Mouse (Mus musculus) cerebellum, adult 2 months (tissue): ENCODE measurements at regions not wholly inside any gene's neighbourhood (a gene's known extent, or its start where the extent isn't known, plus 50 kb on each side); places are given as distances from the start of the nearest gene placed in this dataset.

Experiments used
- DNase-seq, 2 experiments: peaks; one replicate each; pipeline ENCODE4 v3.0.0; 2021
- H3K27ac ChIP-seq: fragments of 200-500 bp; 2 replicates; pipeline ENCODE4 v1.5.1; 2012; ENCODE audit warnings: low read length, control low read depth, inconsistent platforms; ENCODE audit not compliant: insufficient read depth
- H3K27me3 ChIP-seq: fragments of 200-500 bp; 2 replicates; pipeline ENCODE4 v1.6.1; 2012; ENCODE audit warnings: inconsistent platforms, mild to moderate bottlenecking, low read length, moderate library complexity; ENCODE audit not compliant: control insufficient read depth, insufficient read depth
- H3K4me1 ChIP-seq: fragments of 200-500 bp; 2 replicates; pipeline ENCODE4 v1.6.1; 2011; ENCODE audit warnings: low read length; ENCODE audit not compliant: control insufficient read depth, insufficient read depth
- H3K4me3 ChIP-seq: fragments of 200-500 bp; replicated peaks from 2 replicates; pipeline ENCODE3; 2011; ENCODE audit warnings: mild to moderate bottlenecking, low read depth, low read length, control low read depth; ENCODE audit not compliant: insufficient read depth
- CTCF ChIP-seq: fragments of 200-500 bp; IDR thresholded peaks from 2 replicates; pipeline ENCODE4 v1.5.1; 2011; ENCODE audit warnings: low read depth, mild to moderate bottlenecking, control low read depth, low read length, moderate library complexity, borderline replicate concordance; ENCODE audit not compliant: insufficient read depth
- POLR2A ChIP-seq: fragments of 200-500 bp; IDR thresholded peaks from 2 replicates; pipeline ENCODE4 v1.6.1; 2011; ENCODE audit warnings: low read length, control low read depth, borderline replicate concordance; ENCODE audit not compliant: insufficient read depth
- WGBS: fragments of 180-500 bp; shearing (Covaris S2); methylation state at CpG from one replicate; pipeline ENCODE4 v1.1.7; 2018; 5-methylcytosine and 5-hydroxymethylcytosine counted together

- H3K4me1 ChIP-seq, result no peaks in the 10 kb centered on the region
- no peak overlapping the region for H3K4me3 ChIP-seq
- H3K27me3 ChIP-seq, result no peaks in the 10 kb centered on the region
- DNase-seq, result no peak
- TF ChIP-seq CTCF, result no peak
- TF ChIP-seq POLR2A, result no peak
- WGBS, result 31% methylated on average over 2 of the region's 2 CpGs
- no peak overlapping the region for H3K27ac ChIP-seq
These were observed 85.8 kb upstream of the D7Ertd443e start for GRCm38 (mm10) chr7:134471286-134471685.

DNA sequence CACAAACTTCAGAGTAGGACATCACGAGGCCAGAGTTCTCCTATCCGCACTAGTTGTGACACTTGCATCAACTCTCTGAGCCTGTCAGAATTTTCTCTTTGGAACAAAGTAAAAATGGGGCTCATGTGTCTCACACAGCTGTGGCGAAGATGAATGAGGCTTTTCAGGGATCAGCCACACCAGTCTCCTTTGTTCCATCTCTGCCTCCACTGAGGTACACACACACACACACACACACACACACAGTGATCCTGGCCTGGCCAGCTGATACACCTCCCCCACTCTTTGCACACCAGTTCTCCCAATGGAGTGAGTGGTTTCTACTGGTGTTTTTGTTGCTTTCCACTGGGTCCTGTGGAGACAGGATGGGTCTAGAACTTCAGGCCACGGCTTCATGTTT, 105.9 kb upstream of the D7Ertd443e start:
- peak overlapping the region; percentile 59; the same call in 1 of the 2 replicates for H3K27ac ChIP-seq
- peak in 1 of 2 experiments; percentile 20 for DNase-seq
- 81% methylated on average over 4 of the region's 4 CpGs for WGBS

DNA sequence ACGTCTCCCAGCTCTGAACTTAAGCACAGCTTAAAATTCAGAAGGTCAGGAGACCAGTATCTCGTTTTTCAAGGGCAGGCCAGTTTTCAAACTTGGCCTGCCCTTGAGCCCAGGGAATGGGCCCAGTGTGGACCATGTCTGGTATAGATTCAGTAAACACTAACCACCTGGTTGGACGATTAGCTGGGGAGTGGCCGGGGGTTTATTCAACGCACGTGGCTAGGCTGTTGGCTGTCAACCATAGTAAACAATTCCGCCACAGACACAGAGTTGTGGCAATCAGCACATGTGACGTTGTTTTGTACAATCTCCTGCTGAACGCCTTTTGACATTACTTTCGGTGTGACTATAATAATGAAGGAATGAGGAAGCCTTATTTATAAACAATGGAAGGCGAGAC, 111.8 kb upstream of the D7Ertd443e start:
- Histone ChIP-seq H3K4me1 (no peaks in the 10 kb centered on the region), H3K27ac (peak overlapping the region; percentile 27; the same call in 1 of the 2 replicates), H3K27me3 (no peaks in the 10 kb centered on the region; the same call in 1 of the 2 replicates), H3K4me3 (no peak overlapping the region)
- WGBS, result 76% methylated on average over 11 of the region's 11 CpGs
- TF ChIP-seq CTCF (no peak), POLR2A (no peak)
- no peak for DNase-seq

More for the DNA sequence above, 105.9 kb upstream of the D7Ertd443e start:
- Histone ChIP-seq H3K27me3 (no peaks in the 10 kb centered on the region), H3K4me3 (no peak overlapping the region), H3K4me1 (no peaks in the 10 kb centered on the region)
- TF ChIP-seq POLR2A, result no peak
- TF ChIP-seq CTCF, result no peak

DNA sequence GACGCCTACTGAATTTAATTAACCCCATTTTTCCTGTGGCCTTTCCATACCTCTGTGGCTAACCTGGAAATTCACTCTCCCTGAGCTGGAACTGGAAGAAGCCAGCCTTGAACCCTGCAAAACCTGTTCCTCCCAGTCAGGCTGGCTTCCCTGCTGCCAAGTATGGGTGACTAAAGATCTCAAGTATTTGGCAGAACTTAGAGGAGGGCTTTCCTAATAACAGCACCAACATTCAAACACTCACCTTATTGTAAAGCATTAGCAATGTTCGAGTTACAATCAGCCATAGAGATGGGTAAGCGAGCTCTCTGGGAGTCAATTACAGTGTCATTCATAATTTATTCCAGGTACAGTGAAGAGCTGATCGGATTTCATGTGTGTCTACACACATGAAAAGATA, 112.4 kb upstream of the D7Ertd443e start:
- Histone ChIP-seq H3K4me3 (no peak overlapping the region), H3K4me1 (no peaks in the 10 kb centered on the region), H3K27ac (no peak overlapping the region), H3K27me3 (no peaks in the 10 kb centered on the region; the same call in 1 of the 2 replicates)
- DNase-seq, result no peak
- no peak for TF ChIP-seq POLR2A
- no peak for TF ChIP-seq CTCF
- 87% methylated on average over 4 of the region's 4 CpGs for WGBS

DNA sequence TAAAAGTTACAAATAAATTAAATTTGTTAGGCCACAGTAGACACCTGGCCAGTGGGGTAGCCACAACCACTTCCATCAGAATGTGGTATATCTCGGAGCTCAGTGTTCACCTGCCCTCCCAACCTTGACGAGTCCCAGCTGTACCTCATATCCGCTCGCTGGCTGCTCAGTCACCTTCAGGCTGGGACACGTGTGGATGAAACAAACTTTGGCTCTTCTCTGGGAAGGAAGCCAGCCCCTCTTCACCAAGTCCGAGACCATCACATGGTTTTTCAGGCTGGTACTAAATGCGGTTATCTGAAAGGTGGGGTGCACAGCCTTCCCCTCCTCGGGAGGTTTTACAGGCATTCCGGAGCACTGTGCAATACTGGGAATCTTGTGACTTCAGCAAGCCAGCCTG, 113.3 kb upstream of the D7Ertd443e start:
- Histone ChIP-seq H3K4me3 (peak overlapping the region; percentile 18), H3K4me1 (no peaks in the 10 kb centered on the region), H3K27ac (peak overlapping the region; percentile 49; the same call in 1 of the 2 replicates), H3K27me3 (no peaks in the 10 kb centered on the region; the same call in 1 of the 2 replicates)
- TF ChIP-seq CTCF, result no peak
- no peak for TF ChIP-seq POLR2A
- WGBS, result 66% methylated on average over 9 of the region's 9 CpGs
- no peak for DNase-seq

- 80% methylated on average over 4 of the region's 4 CpGs for WGBS
- no peak for DNase-seq
- H3K4me1 ChIP-seq, result no peaks in the 10 kb centered on the region
- no peak overlapping the region; the same call in 1 of the 2 replicates for H3K27ac ChIP-seq
- no peak overlapping the region for H3K4me3 ChIP-seq
- no peaks in the 10 kb centered on the region; the same call in 1 of the 2 replicates for H3K27me3 ChIP-seq
- TF ChIP-seq CTCF (no peak), POLR2A (no peak)
These were observed 114.0 kb upstream of the D7Ertd443e start for GRCm38 (mm10) chr7:134499429-134499828.

- no peak for DNase-seq
- Histone ChIP-seq H3K27ac (no peak overlapping the region; the same call in 1 of the 2 replicates), H3K27me3 (no peaks in the 10 kb centered on the region; the same call in 1 of the 2 replicates), H3K4me1 (no peaks in the 10 kb centered on the region), H3K4me3 (no peak overlapping the region)
- WGBS, result 33% methylated on average over 4 of the region's 4 CpGs
- TF ChIP-seq POLR2A, result no peak
- no peak for TF ChIP-seq CTCF
These were observed 114.7 kb upstream of the D7Ertd443e start for GRCm38 (mm10) chr7:134500210-134500609.

GRCm38 (mm10) chr7:134501079-134501478, 115.6 kb upstream of the D7Ertd443e start:
- H3K4me3 ChIP-seq, result no peak overlapping the region
- DNase-seq, result peak in 1 of 2 experiments; percentile 18
- WGBS, result 13% methylated on average over 1 of the region's 1 CpGs

More at GRCm38 (mm10) chr7:134501079-134501478, 115.6 kb upstream of the D7Ertd443e start:
- no peak for TF ChIP-seq CTCF
- TF ChIP-seq POLR2A, result no peak
- no peaks in the 10 kb centered on the region; the same call in 1 of the 2 replicates for H3K27me3 ChIP-seq
- H3K4me1 ChIP-seq, result no peaks in the 10 kb centered on the region
- H3K27ac ChIP-seq, result 0 out of 2 replicates have a peak overlapping the region, but pooled peaks have one; percentile 39
